Comparison of ENCODE assay signal across 8 mouse cellular contexts in the genomic region with DNA sequence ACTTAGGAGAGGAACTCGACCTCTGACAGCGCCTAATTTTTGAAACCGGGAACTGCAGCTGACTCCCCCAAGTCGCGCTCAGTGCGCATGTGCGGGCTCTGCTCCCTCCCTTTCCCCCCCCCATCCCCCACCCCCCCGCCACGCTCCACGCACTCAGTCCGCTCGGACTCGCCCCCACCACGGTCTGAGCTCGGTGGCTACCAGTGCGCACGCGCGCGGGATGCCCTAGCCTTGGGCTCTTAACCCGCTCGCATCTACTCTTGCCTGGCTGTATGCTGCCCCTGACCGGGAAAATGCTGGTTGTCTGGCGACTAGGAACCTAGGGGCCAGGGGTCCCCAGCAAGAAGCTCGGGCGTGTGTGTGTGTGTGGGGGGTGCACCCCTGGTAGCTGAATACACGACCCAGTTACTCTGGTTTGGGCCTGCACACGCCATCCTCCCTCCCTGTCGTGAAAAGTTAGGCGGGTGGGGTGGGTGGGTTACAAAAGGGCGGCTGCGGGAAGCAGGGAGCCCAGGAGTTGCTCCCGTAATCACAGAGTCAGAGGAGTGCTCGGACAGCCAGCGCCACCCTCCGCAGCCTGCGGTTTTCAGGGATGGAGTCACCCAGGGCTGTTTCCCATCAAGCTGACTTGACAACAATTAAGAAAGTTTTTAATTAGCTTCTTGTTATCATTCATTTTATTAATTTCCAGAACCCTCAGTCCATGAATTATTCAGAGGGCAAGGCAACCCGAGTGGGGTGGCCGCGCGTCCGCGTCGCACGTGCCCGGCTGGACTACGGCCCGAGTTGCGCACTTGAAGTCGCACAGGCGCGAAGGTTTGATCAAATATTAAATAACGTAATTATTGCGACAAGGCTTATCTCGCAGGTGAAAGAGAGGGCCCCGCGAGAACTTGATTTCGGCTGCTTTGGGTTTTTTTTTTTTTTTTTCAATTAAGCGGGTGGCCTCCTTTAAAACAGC. TPM values are rescaled to one million over a fixed set of nuclear protein-coding genes. Genes with fewer than 3 reads are reported as not detected.
DNase-seq lines count a peak whose midpoint lies in the region; ATAC-seq and TF ChIP-seq lines count a peak whose summit lies in the region.

No protein-coding gene starts in this region.

- H3K4me2 ChIP-seq in heart, embryonic 11.5 days = peak overlapping the region; percentile 36
- H3K4me2 ChIP-seq in midbrain, embryonic 13.5 days (replicated peaks) = peak overlapping the region; percentile 57

- no peaks in the 10 kb centered on the region for H3K36me3 ChIP-seq in heart, embryonic 11.5 days (ENCODE audit: control insufficient read depth, insufficient read depth, low read length)
- H3K36me3 ChIP-seq in ES-E14 (ENCODE audit: control insufficient read depth, insufficient read depth, low read length, poor library complexity, severe bottlenecking) = no peaks in the 10 kb centered on the region; the same call in 1 of the 2 replicates
- no peaks in the 10 kb centered on the region for H3K36me3 ChIP-seq in midbrain, embryonic 13.5 days

- H3K27me3 ChIP-seq in heart, embryonic 11.5 days (ENCODE audit: control insufficient read depth, insufficient read depth, low read length) = peaks cover 74% of the 10 kb centered on the region
- H3K27me3 ChIP-seq in midbrain, embryonic 13.5 days = peaks cover 76% of the 10 kb centered on the region

- in situ Hi-C loops in ES-E14 (cut with MboI; ENCODE audit: low sequenced_read_pairs in 2 of 2, unreplicated experiment in 2 of 2) = no loop called here

- no peaks in the 10 kb centered on the region; the same call in 1 of the 2 replicates for H3K4me1 ChIP-seq in heart, embryonic 11.5 days (ENCODE audit: control insufficient read depth, insufficient read depth, low read length)
- peaks cover 0 to 2% of the 10 kb centered on the region in 2 experiments; a peak in 1 of 4 replicates for H3K4me1 ChIP-seq in ES-E14 (ENCODE audit: control insufficient read depth in 2 of 2, insufficient read depth in 2 of 2, low read length in 2 of 2, poor library complexity in 1 of 2)
- peaks cover 21% of the 10 kb centered on the region for H3K4me1 ChIP-seq in midbrain, embryonic 13.5 days (replicated peaks)

- peak overlapping the region; percentile 8; the same call in 1 of the 2 replicates for H3K4me3 ChIP-seq in heart, embryonic 11.5 days (ENCODE audit: low read depth, low read length)
- H3K4me3 ChIP-seq in ES-E14 (ENCODE audit: insufficient read depth in 1 of 2, low read depth in 1 of 2, low read length in 2 of 2, poor library complexity in 1 of 2, severe bottlenecking in 1 of 2) = peak overlapping the region; percentile 66 to 84
- H3K4me3 ChIP-seq in midbrain, embryonic 13.5 days (replicated peaks) = peak overlapping the region; percentile 30

- no peak overlapping the region for H3K9ac ChIP-seq in heart, embryonic 11.5 days (ENCODE audit: low read depth, low read length)
- H3K9ac ChIP-seq in ES-E14 (ENCODE audit: insufficient read depth, low read depth, low read length, poor library complexity, severe bottlenecking) = no peak overlapping the region
- H3K9ac ChIP-seq in midbrain, embryonic 13.5 days (replicated peaks) = no peak overlapping the region; the same call in 1 of the 2 replicates

- WGBS in heart, embryonic 11.5 days (ENCODE audit: insufficient replicate concordance) = under 1% methylated on average over 55 of the region's 59 CpGs
- WGBS in midbrain, embryonic 13.5 days = under 1% methylated on average over 59 of the region's 59 CpGs

- ATAC-seq in heart, embryonic 11.5 days (replicated peaks; ENCODE audit: insufficient number of reproducible peaks, low FRiP score, low TSS enrichment) = peak; percentile 71; the same call in 1 of the 2 replicates
- peak; percentile 52 for ATAC-seq in granulocyte monocyte progenitor cell, adult 5-6 weeks (replicated peaks; ENCODE audit: poor library complexity, severe bottlenecking)
- ATAC-seq in midbrain, embryonic 13.5 days = peak; percentile 92

- DNase-seq in heart, adult 18-20 months = no peak
- no peak for DNase-seq in ES-E14 (ENCODE audit: low read depth, low spot score)
- no peak for DNase-seq in gastrocnemius, postnatal 4 days (ENCODE audit: low spot score in 2 of 2)
- no peak for DNase-seq in adrenal gland, postnatal 36 days
- no peak for DNase-seq in layer of hippocampus, adult 11-12 months (ENCODE audit: low spot score)

- H3K27ac ChIP-seq in heart, embryonic 11.5 days (ENCODE audit: low read depth, low read length) = no peak overlapping the region
- H3K27ac ChIP-seq in ES-E14 (ENCODE audit: insufficient read depth, low read depth, low read length, poor library complexity, severe bottlenecking) = no peak overlapping the region
- peak overlapping the region; percentile 69 for H3K27ac ChIP-seq in midbrain, embryonic 13.5 days

- H3K9me3 ChIP-seq in heart, embryonic 11.5 days (replicated peaks; ENCODE audit: control insufficient read depth, low read length) = no peaks in the 10 kb centered on the region
- H3K9me3 ChIP-seq in ES-E14 (ENCODE audit: control insufficient read depth, insufficient read depth, low read depth, low read length) = no peaks in the 10 kb centered on the region
- no peaks in the 10 kb centered on the region for H3K9me3 ChIP-seq in midbrain, embryonic 13.5 days

TF ChIP-seq in ES-E14, 5 proteins besides CTCF, POLR2A, EP300 and RAD21:
- TF ChIP-seq HCFC1 (IDR thresholded peaks at IDR 0.05; ENCODE audit: borderline replicate concordance, insufficient read depth, low read length) = no peak
- no peak for TF ChIP-seq MAFK (IDR thresholded peaks at IDR 0.05; ENCODE audit: insufficient read depth, low read depth, low read length)
- TF ChIP-seq CHD2 (IDR thresholded peaks at IDR 0.05; ENCODE audit: low read depth, low read length) = no peak
- no peak for TF ChIP-seq ZC3H11A (IDR thresholded peaks at IDR 0.05; ENCODE audit: borderline replicate concordance, low read depth, low read length)
- 0 out of 2 replicates have a peak, but pooled peaks have one; percentile 25 for TF ChIP-seq ZNF384 (IDR thresholded peaks at IDR 0.05; ENCODE audit: low read depth, low read length)

RNA-seq across cellular contexts. Expression of a gene that starts 7.2 kb away (rescaled TPM):
- 0.04 and 0.07 TPM in 2 replicates for polyA plus RNA-seq in heart, embryonic 11.5 days (2014; fragmentation: Nextera tagmentation; extraction: Ambion mirVana)
- under 1 TPM; 0.10 to 0.13 TPM for total RNA-seq in heart, adult 18-20 months (2021)
- 1.6 and 2.9 TPM in 2 replicates for total RNA-seq in ES-E14 (2012; rRNA removed)
- 0.64 and 1.4 TPM in 2 replicates for total RNA-seq in granulocyte monocyte progenitor cell, adult 5-6 weeks (2014; fragmentation: Nextera tagmentation)
- total RNA-seq in granulocyte monocyte progenitor cell, adult 5-6 weeks (2017) = 0.52 TPM in 1 of 2 replicates, not detected in the other
- polyA plus RNA-seq in midbrain, embryonic 13.5 days (2015; fragmentation: Nextera tagmentation; extraction: Ambion mirVana) = 124 and 156 TPM in 2 replicates
- 1 to 10 TPM; 2.4 to 2.8 TPM for total RNA-seq in gastrocnemius, postnatal 4 days (2021)
- total RNA-seq in adrenal gland, postnatal 36 days (2021) = under 1 TPM; 0.10 to 0.33 TPM

Comparison
In these comparisons a context has a peak if more than half of its experiments do, and no peak if none do; other contexts are left out.
1. H3K4me3 ChIP-seq: peak in every context shown above with its lines; median percentile 75 in ES-E14; 30 in midbrain, embryonic 13.5 days; 8 in heart, embryonic 11.5 days.